Mouse (Mus musculus) Patski (cell line): ENCODE results near the gene Gm20388. TPM values are rescaled to one million over a fixed set of nuclear protein-coding genes. Genes with fewer than 3 reads are reported as not detected.

Source experiments
- ATAC-seq: fragments of 100-300 bp; one replicate; pipeline ENCODE4 v1.8.0; 2021
- CTCF ChIA-PET: fragments of 350-600 bp; sonication (Branson Sonifier 250); formaldehyde crosslinking; loops from one replicate; lab custom pipeline; 2022; ENCODE audit warnings: inconsistent platforms; lab: Charles Lee
- POLR2A ChIA-PET: fragments of 350-600 bp; sonication (Branson Sonifier 250); formaldehyde crosslinking; loops from one replicate; lab custom pipeline; 2022; ENCODE audit warnings: antibody characterized with exemption, inconsistent platforms; lab: Charles Lee
- DNase-seq: peaks from one replicate; pipeline ENCODE4 v3.0.0-alpha.2; 2011; ENCODE audit warnings: low read depth, low spot score
- H3K27me3 ChIP-seq: fragments of 371-371 bp; one replicate; pipeline ENCODE4 v1.5.1; 2021
- CTCF ChIP-seq: fragments of 100-300 bp; IDR thresholded peaks from one replicate; pipeline ENCODE4 v1.5.1; 2021
- in situ Hi-C: fragments of 300-500 bp; cut with MboI; formaldehyde crosslinking; loops from 3 replicates; pipeline ENCODE4 v1.11.1; 2018; ENCODE audit warnings: low pct_unique_long_range_greater_than_20kb, mixed read lengths
- polyA plus RNA-seq: library from polyadenylated mRNA; unstranded; gene quantifications from one replicate; pipeline ENCODE4 v1.2.3, GENCODE M21; 2021

The Gm20388 gene
- polyA plus RNA-seq, 1 experiment from 2014 or later: 86.7 TPM

DNA sequence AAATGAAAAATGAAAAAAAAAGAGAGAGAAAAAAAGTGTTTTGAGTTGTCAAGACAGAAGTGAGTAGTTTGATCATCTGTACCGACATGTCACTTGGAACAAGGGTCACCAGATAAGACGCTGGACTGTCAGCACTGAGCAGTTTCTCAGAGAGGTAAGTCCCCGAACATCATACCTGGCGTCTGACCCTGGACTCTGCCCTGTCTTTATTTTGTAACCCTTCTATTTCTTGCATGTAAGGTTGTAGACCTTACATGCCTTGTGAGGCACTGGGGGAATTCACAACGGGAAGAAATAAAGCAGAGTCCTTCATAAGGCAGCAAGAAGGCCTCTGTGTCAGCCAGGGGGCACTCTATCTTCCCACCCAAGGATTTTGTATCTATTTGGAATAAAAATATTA lies 2014.0 kb downstream of the Gm20388 start:
- TF ChIP-seq CTCF: no peak
- in situ Hi-C loops: loop anchor here (25.0 kb wide), 1 partner anchor 212 kb away; no protein-coding TSS in a partner anchor
- H3K27me3 ChIP-seq: no peaks in the 10 kb centered on the region
- POLR2A ChIA-PET: no interaction called here
- no peak for DNase-seq
- ATAC-seq: no peak
- CTCF ChIA-PET: interaction anchor here (2.1 to 3.4 kb wide), 2 partner anchors 16 to 74 kb away, joined by 19 to 31 read pairs; no protein-coding TSS in a partner anchor

DNA sequence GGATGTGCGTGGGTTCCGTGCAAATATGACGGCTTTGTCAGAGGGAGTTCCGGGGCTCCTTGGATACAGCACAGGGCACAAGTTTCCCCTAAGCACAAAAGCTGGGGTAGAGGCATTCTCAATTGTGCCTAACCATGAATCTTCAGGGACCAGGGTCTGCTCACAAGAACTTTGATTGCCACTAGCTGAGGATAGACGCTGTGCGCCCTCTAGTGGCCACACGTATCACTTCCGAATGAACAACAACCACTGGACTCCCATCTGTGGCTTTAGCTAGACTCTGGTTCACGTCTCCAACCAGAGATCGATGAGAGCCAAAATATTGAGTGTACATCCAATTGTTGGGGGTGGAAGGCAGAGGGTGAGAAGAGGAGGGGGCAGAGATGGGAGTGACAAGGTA lies 2015.0 kb downstream of the Gm20388 start:
- ATAC-seq (peak; percentile 42), DNase-seq (no peak)
- no peaks in the 10 kb centered on the region for H3K27me3 ChIP-seq
- in situ Hi-C loops: loop anchor here (25.0 kb wide), 1 partner anchor 213 kb away; no protein-coding TSS in a partner anchor
- ChIA-PET POLR2A (no interaction called here), CTCF (interaction anchor here (0.8 to 3.4 kb wide), 14 partner anchors 9 to 219 kb away, joined by 3 to 31 read pairs (median 4); no protein-coding TSS in a partner anchor)
- TF ChIP-seq CTCF: peak; percentile 92

DNA sequence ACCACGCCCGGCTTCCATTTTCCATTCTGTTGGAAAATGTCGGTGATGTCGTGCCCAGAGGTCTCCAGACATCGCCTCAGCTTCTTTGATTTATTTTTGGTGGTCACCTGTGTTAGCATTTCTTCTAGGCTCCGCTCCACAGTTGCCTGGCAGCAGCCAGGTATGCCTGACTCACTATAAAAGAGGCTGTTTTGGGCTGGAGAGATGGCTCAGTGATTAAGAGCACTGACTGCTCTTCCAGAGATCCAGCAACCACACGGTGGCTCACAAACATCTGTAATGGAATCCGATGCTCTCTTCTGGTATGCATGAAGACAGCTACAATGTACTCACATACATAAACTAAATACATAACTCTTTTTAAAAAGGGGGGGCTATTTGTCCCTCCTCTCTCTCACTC lies 2015.6 kb downstream of the Gm20388 start:
- ChIA-PET CTCF (interaction anchor here (0.8 to 3.4 kb wide), 14 partner anchors 9 to 218 kb away, joined by 3 to 31 read pairs (median 4); no protein-coding TSS in a partner anchor), POLR2A (no interaction called here)
- ATAC-seq (no peak), DNase-seq (no peak)
- no peak for TF ChIP-seq CTCF
- no peaks in the 10 kb centered on the region for H3K27me3 ChIP-seq
- in situ Hi-C loops: loop anchor here (25.0 kb wide), 1 partner anchor 214 kb away; no protein-coding TSS in a partner anchor

DNA sequence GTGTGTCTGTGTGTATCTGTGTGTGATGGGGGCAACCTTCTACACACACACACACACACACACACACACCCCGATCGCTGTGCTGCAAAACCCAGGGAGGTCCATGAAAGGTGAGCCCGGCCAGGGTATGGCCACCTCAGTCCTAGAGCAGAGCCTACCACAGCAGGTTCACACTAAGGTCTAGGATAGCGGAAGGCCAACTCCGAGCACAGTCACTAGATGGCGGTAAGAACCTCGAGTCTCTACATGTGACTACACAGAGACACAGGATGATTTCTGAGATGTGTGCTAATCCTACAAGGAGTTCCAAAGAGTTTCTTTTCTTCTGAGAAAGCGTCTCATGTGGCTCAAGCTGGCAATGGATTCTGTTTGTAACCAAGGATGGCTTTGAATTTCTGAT lies 2016.7 kb downstream of the Gm20388 start:
- DNase-seq (no peak), ATAC-seq (no peak)
- in situ Hi-C loops: loop anchor here (25.0 kb wide), 1 partner anchor 215 kb away; no protein-coding TSS in a partner anchor
- ChIA-PET CTCF (interaction anchor here (0.9 to 2.6 kb wide), 3 partner anchors 48 to 77 kb away, joined by 3 to 19 read pairs (median 6); no protein-coding TSS in a partner anchor), POLR2A (no interaction called here)
- no peaks in the 10 kb centered on the region for H3K27me3 ChIP-seq
- peak; percentile 84 for TF ChIP-seq CTCF

DNA sequence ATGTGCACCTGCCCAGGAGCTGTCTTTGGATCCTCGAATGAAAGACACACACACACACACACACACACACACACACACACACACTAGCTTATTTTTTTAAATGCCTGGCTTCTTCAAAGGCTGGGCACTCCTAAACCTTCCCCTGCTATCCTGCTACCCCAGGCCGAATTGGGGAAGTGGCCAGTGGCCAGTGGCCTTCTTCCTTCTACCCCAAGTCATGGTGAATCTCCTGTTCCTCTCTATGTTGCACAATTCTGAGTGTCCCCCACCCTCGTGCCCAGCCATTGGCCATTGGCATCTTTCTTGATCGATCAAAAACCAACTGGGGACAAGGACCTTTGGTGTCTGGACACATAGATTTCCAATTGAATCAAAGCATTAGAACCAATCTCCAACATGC lies 2019.4 kb downstream of the Gm20388 start:
- no peak for DNase-seq
- TF ChIP-seq CTCF: no peak
- no peaks in the 10 kb centered on the region for H3K27me3 ChIP-seq
- ChIA-PET CTCF (interaction anchor here (1.4 kb wide), 1 partner anchor 20 kb away, joined by 3 read pairs; no protein-coding TSS in a partner anchor), POLR2A (interaction anchor here (1.2 kb wide), 1 partner anchor 79 kb away, joined by 4 read pairs; no protein-coding TSS in a partner anchor)
- in situ Hi-C loops: loop anchor here (25.0 kb wide), 1 partner anchor 218 kb away; no protein-coding TSS in a partner anchor
- ATAC-seq: no peak

DNA sequence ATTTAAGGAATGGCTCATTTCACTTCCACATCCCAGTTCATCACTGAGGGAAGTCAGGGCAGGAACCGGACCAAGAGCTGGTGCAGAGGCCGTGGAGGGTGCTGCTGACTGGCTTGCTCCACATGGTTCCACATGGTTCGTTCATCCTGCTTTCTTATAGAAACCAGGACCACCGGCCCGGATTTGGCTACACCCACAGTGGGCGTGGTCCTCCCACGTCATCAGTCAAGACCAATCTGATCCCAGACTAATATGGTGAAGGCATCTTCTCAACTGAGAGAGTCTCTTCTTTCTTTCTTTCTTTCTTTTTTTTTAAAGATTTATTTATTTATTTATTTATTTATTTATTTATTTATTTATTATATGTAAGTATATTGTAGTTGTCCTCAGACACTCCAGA lies 2020.9 kb downstream of the Gm20388 start:
- ATAC-seq (no peak), DNase-seq (no peak)
- H3K27me3 ChIP-seq: no peaks in the 10 kb centered on the region
- ChIA-PET CTCF (no interaction called here), POLR2A (no interaction called here)
- no peak for TF ChIP-seq CTCF
- in situ Hi-C loops: loop anchor here (25.0 kb wide), 1 partner anchor 219 kb away; no protein-coding TSS in a partner anchor

DNA sequence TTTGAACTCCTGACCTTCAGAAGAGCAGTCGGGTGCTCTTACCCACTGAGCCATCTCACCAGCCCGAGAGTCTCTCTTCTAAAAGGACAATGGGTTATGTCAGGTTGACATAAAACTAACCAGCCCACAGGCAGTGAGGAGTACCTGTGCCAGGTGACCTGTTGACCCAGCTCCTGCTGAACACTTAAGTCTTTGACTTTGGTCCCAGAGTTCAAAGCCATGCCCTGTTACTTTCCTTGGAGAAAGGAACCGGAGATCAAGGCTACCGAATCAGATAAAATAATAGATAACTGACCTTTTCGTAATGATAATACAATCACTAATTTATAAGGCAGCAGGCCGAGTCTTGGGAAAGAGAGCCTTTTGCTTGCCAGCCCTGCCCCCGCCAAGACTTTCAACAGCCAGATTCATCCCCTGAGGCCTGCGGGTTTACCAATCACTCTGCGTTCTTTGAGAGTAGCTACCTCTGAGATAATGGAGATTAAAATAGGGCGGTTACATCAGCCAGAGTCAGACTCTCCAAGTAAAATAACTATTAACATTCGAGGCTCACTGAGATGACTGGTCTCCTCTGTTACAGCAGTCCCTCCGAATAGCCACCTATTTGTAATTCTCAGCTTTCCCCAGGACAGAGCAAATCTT lies 2021.5 kb downstream of the Gm20388 start:
- TF ChIP-seq CTCF: no peak
- in situ Hi-C loops: loop anchor here (25.0 kb wide), 1 partner anchor 220 kb away; no protein-coding TSS in a partner anchor
- no peaks in the 10 kb centered on the region for H3K27me3 ChIP-seq
- ChIA-PET POLR2A (no interaction called here), CTCF (interaction anchor here (0.7 to 1.9 kb wide), 7 partner anchors 9 to 91 kb away, joined by 3 to 11 read pairs (median 3); no protein-coding TSS in a partner anchor)
- no peak for ATAC-seq
- no peak for DNase-seq

DNA sequence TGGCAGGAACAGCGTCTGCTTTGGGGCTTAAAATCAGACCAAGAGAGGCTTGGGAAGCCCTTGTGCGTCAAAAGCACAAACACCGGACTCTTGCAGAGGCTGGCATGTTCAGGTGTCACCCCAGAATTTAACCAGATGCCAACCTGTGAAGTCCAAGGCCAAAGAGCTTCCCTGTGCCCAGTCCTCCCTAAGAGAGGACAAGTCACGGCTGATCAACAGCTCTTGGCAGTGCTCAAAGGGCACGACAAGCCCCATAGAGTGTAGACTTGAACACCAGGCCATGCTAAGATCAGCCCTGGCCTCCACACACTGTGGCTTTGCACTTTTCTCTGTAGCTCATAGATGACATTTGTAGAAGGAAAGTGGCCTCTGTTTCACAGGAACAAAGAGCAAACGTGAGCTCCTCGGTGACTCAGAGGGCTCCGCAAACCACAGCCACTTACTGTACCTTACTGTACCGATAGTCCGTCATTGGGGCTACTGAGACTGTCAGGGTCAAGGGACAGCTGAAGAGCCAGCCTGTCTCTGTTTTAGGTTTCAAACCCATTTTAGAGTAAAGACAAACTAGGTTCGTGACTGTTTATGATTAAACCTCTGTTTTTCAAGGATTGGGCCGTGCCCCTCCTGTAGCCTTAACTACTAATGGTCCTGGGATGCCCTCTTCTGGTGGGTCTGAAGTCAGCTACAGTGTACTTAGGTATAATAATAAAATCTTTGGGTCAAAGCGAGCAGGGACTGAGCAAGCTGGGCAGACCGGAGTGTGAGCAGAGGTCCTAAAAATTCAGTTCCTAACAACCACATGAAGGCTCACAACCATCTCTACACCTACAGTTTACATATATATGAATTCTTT lies 2022.3 kb downstream of the Gm20388 start:
- DNase-seq (no peak), ATAC-seq (no peak)
- peak; percentile 58 for TF ChIP-seq CTCF
- CTCF ChIA-PET: interaction anchor here (0.7 to 1.9 kb wide), 7 partner anchors 10 to 91 kb away, joined by 3 to 11 read pairs (median 3); no protein-coding TSS in a partner anchor
- no peaks in the 10 kb centered on the region for H3K27me3 ChIP-seq
- in situ Hi-C loops: loop anchor here (25.0 kb wide), 1 partner anchor 221 kb away; no protein-coding TSS in a partner anchor
- POLR2A ChIA-PET: no interaction called here

DNA sequence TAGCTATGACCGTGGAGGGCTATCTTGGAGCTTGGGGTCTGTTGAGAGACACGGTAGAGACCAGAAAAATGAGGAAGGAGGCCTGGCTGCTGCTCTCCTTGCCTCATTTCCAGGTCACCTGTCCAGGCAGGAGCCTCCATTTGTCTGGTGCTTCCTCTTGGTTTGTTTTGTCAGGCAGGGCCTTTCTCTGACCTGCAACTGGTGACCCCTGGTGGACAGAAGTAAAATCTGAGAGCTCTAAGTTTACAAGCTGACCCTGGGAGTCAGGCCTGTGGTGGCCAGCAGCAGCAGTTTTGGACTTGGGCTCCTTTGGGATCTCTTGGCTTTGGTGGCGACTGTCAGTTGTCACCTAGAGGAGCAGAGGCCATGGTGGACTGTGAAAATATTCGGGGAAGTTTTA lies 2023.9 kb downstream of the Gm20388 start:
- no peaks in the 10 kb centered on the region for H3K27me3 ChIP-seq
- ATAC-seq (peak; percentile 55), DNase-seq (no peak)
- in situ Hi-C loops: loop anchor here (25.0 kb wide), 1 partner anchor 222 kb away; no protein-coding TSS in a partner anchor
- CTCF ChIA-PET: interaction anchor here (0.6 to 2.5 kb wide), 11 partner anchors 9 to 84 kb away, joined by 3 to 12 read pairs (median 4); no protein-coding TSS in a partner anchor
- peak; percentile 83 for TF ChIP-seq CTCF
- POLR2A ChIA-PET: interaction anchor here (0.6 to 1.2 kb wide), 2 partner anchors 14 to 1506 kb away, joined by 4 to 8 read pairs; no protein-coding TSS in a partner anchor
